Mouse (Mus musculus): ENCODE results near the gene Rpe. TPM values are rescaled to one million over a fixed set of nuclear protein-coding genes. Genes with fewer than 3 reads are reported as not detected.

Gene Rpe
- 23.8 and 25.9 TPM in 2 replicates for polyA plus RNA-seq (2012; rRNA removed)

GRCm38 (mm10) chr1:66700693-66701575 is at the start of gene Rpe:
TSS of gene Rpe (plus strand) at chr1:66700831.
- Histone ChIP-seq H3K4me3 (ENCODE audit: insufficient read depth, low read length) (peak within 1 kb of the TSS; percentile 56), H3K27ac (ENCODE audit: insufficient read depth, low read length) (peak within 1 kb of the TSS; percentile 34; the same call in 1 of the 2 replicates), H3K4me1 (ENCODE audit: control insufficient read depth, insufficient read depth, low read length) (no peaks in the 10 kb centered on the region; the same call in none of the 2 replicates)
- TF ChIP-seq CTCF (IDR thresholded peaks at IDR 0.05; ENCODE audit: extremely low read depth, insufficient read depth, low read length) (no peak), POLR2A (IDR thresholded peaks at IDR 0.05; ENCODE audit: extremely low read depth, insufficient read depth, low read length) (peak; percentile 77; the same call in 1 of the 2 replicates)

- no peak overlapping the region for H3K27ac ChIP-seq (ENCODE audit: insufficient read depth, low read length)
- TF ChIP-seq POLR2A (IDR thresholded peaks at IDR 0.05; ENCODE audit: extremely low read depth, insufficient read depth, low read length): no peak
- no peak for TF ChIP-seq CTCF (IDR thresholded peaks at IDR 0.05; ENCODE audit: extremely low read depth, insufficient read depth, low read length)
These were observed 45.4 kb upstream of the Rpe start for GRCm38 (mm10) chr1:66655119-66655746.

GRCm38 (mm10) chr1:66655747-66656119 is 44.9 kb upstream of the Rpe start:
- TF ChIP-seq POLR2A (IDR thresholded peaks at IDR 0.05; ENCODE audit: extremely low read depth, insufficient read depth, low read length): no peak
- no peak for TF ChIP-seq CTCF (IDR thresholded peaks at IDR 0.05; ENCODE audit: extremely low read depth, insufficient read depth, low read length)
- H3K27ac ChIP-seq (ENCODE audit: insufficient read depth, low read length): no peak overlapping the region
- H3K4me3 ChIP-seq (ENCODE audit: insufficient read depth, low read length): no peak overlapping the region
- peaks cover 3% of the 10 kb centered on the region; the same call in 1 of the 2 replicates for H3K4me1 ChIP-seq (ENCODE audit: control insufficient read depth, insufficient read depth, low read length)

More at GRCm38 (mm10) chr1:66655119-66655746, 45.4 kb upstream of the Rpe start:
- Histone ChIP-seq H3K4me3 (ENCODE audit: insufficient read depth, low read length) (no peak overlapping the region), H3K4me1 (ENCODE audit: control insufficient read depth, insufficient read depth, low read length) (peaks cover 3% of the 10 kb centered on the region; the same call in 1 of the 2 replicates)

- H3K27ac ChIP-seq (ENCODE audit: insufficient read depth, low read length): no peak overlapping the region
These were observed 29.2 kb upstream of the Rpe start for GRCm38 (mm10) chr1:66671475-66671874.

GRCm38 (mm10) chr1:66672812-66673211 is 27.8 kb upstream of the Rpe start:
- no peaks in the 10 kb centered on the region for H3K4me1 ChIP-seq (ENCODE audit: control insufficient read depth, insufficient read depth, low read length)
- no peak for TF ChIP-seq POLR2A (IDR thresholded peaks at IDR 0.05; ENCODE audit: extremely low read depth, insufficient read depth, low read length)
- TF ChIP-seq CTCF (IDR thresholded peaks at IDR 0.05; ENCODE audit: extremely low read depth, insufficient read depth, low read length): no peak
- no peak overlapping the region for H3K4me3 ChIP-seq (ENCODE audit: insufficient read depth, low read length)
- H3K27ac ChIP-seq (ENCODE audit: insufficient read depth, low read length): no peak overlapping the region

More at GRCm38 (mm10) chr1:66671475-66671874, 29.2 kb upstream of the Rpe start:
- TF ChIP-seq POLR2A (IDR thresholded peaks at IDR 0.05; ENCODE audit: extremely low read depth, insufficient read depth, low read length) (no peak), CTCF (IDR thresholded peaks at IDR 0.05; ENCODE audit: extremely low read depth, insufficient read depth, low read length) (no peak)
- no peak overlapping the region for H3K4me3 ChIP-seq (ENCODE audit: insufficient read depth, low read length)
- no peaks in the 10 kb centered on the region for H3K4me1 ChIP-seq (ENCODE audit: control insufficient read depth, insufficient read depth, low read length)

GRCm38 (mm10) chr1:66677928-66678327 is 22.7 kb upstream of the Rpe start:
- Histone ChIP-seq H3K4me1 (ENCODE audit: control insufficient read depth, insufficient read depth, low read length) (no peaks in the 10 kb centered on the region), H3K27ac (ENCODE audit: insufficient read depth, low read length) (no peak overlapping the region), H3K4me3 (ENCODE audit: insufficient read depth, low read length) (no peak overlapping the region)
- TF ChIP-seq POLR2A (IDR thresholded peaks at IDR 0.05; ENCODE audit: extremely low read depth, insufficient read depth, low read length): no peak
- TF ChIP-seq CTCF (IDR thresholded peaks at IDR 0.05; ENCODE audit: extremely low read depth, insufficient read depth, low read length): no peak

- H3K4me1 ChIP-seq (ENCODE audit: control insufficient read depth, insufficient read depth, low read length): no peaks in the 10 kb centered on the region
- TF ChIP-seq CTCF (IDR thresholded peaks at IDR 0.05; ENCODE audit: extremely low read depth, insufficient read depth, low read length) (no peak), POLR2A (IDR thresholded peaks at IDR 0.05; ENCODE audit: extremely low read depth, insufficient read depth, low read length) (no peak)
- no peak overlapping the region for H3K4me3 ChIP-seq (ENCODE audit: insufficient read depth, low read length)
- H3K27ac ChIP-seq (ENCODE audit: insufficient read depth, low read length): no peak overlapping the region
These were observed 22.0 kb upstream of the Rpe start for GRCm38 (mm10) chr1:66678662-66679061.

- no peak overlapping the region for H3K27ac ChIP-seq (ENCODE audit: insufficient read depth, low read length)
- H3K4me3 ChIP-seq (ENCODE audit: insufficient read depth, low read length): no peak overlapping the region
- H3K4me1 ChIP-seq (ENCODE audit: control insufficient read depth, insufficient read depth, low read length): no peaks in the 10 kb centered on the region
- no peak for TF ChIP-seq CTCF (IDR thresholded peaks at IDR 0.05; ENCODE audit: extremely low read depth, insufficient read depth, low read length)
- TF ChIP-seq POLR2A (IDR thresholded peaks at IDR 0.05; ENCODE audit: extremely low read depth, insufficient read depth, low read length): no peak
These were observed 17.7 kb upstream of the Rpe start for GRCm38 (mm10) chr1:66682974-66683373.

GRCm38 (mm10) chr1:66691772-66692171 is 8.9 kb upstream of the Rpe start:
- no peak overlapping the region for H3K27ac ChIP-seq (ENCODE audit: insufficient read depth, low read length)
- H3K4me1 ChIP-seq (ENCODE audit: control insufficient read depth, insufficient read depth, low read length): no peaks in the 10 kb centered on the region; the same call in 1 of the 2 replicates
- no peak overlapping the region for H3K4me3 ChIP-seq (ENCODE audit: insufficient read depth, low read length)
- TF ChIP-seq POLR2A (IDR thresholded peaks at IDR 0.05; ENCODE audit: extremely low read depth, insufficient read depth, low read length) (no peak), CTCF (IDR thresholded peaks at IDR 0.05; ENCODE audit: extremely low read depth, insufficient read depth, low read length) (no peak)

All from cortical plate, adult 2 months (tissue).